Mouse (Mus musculus) cortical plate, adult 2 months (tissue): Measurements from ENCODE around the gene Sgsm3.

ENCODE experiments used
- CTCF ChIP-seq: fragments of 200-500 bp; IDR thresholded peaks from 2 replicates; pipeline ENCODE4 v1.5.1; 2011; ENCODE audit warnings: mild to moderate bottlenecking, control low read depth, low read length; ENCODE audit not compliant: insufficient read depth; ENCODE audit errors: extremely low read depth
- POLR2A ChIP-seq: fragments of 200-500 bp; IDR thresholded peaks from 2 replicates; pipeline ENCODE4 v1.6.1; 2011; ENCODE audit warnings: mild to moderate bottlenecking, low read length, control low read depth; ENCODE audit not compliant: insufficient read depth; ENCODE audit errors: extremely low read depth

- TF ChIP-seq POLR2A = no peak
- no peak for TF ChIP-seq CTCF
These were observed 44.9 kb downstream of the Sgsm3 start for GRCm38 (mm10) chr15:81022437-81022836.
